Mouse (Mus musculus) hindlimb bud, embryonic 11.5 days (tissue): ENCODE results near the gene Btbd16.

Experiments
- DNase-seq: peaks from one replicate; pipeline ENCODE4 v3.0.0-alpha.2; 2012; ENCODE audit warnings: low read depth, low spot score; ENCODE audit errors: extremely low spot score

Btbd16 gene

GRCm38 (mm10) chr7:130815601-130816000 is 41.7 kb downstream of the Btbd16 start:
- DNase-seq: no peak

GRCm38 (mm10) chr7:130816243-130816642 is 42.4 kb downstream of the Btbd16 start:
- DNase-seq: no peak

GRCm38 (mm10) chr7:130818813-130819212 is 44.9 kb downstream of the Btbd16 start:
- DNase-seq: no peak

GRCm38 (mm10) chr7:130819624-130820023 is 45.8 kb downstream of the Btbd16 start:
- DNase-seq: no peak

- DNase-seq: no peak
These were observed 50.1 kb downstream of the Btbd16 start for GRCm38 (mm10) chr7:130823992-130824391.

GRCm38 (mm10) chr7:130826343-130826742 is 52.5 kb downstream of the Btbd16 start:
- DNase-seq: no peak

- peak; percentile 28 for DNase-seq
These were observed 53.6 kb downstream of the Btbd16 start for GRCm38 (mm10) chr7:130827431-130827830.

- no peak for DNase-seq
These were observed 54.1 kb downstream of the Btbd16 start for GRCm38 (mm10) chr7:130827844-130828403.

- DNase-seq: no peak
These were observed 54.6 kb downstream of the Btbd16 start for GRCm38 (mm10) chr7:130828475-130828874.

- no peak for DNase-seq
These were observed 57.7 kb downstream of the Btbd16 start for GRCm38 (mm10) chr7:130831586-130831985.

GRCm38 (mm10) chr7:130834299-130834698 is 60.4 kb downstream of the Btbd16 start:
- peak; percentile 99 for DNase-seq

GRCm38 (mm10) chr7:130834958-130835861 is 61.3 kb downstream of the Btbd16 start:
- no peak for DNase-seq

GRCm38 (mm10) chr7:130836066-130836465 is 62.2 kb downstream of the Btbd16 start:
- DNase-seq: no peak

- no peak for DNase-seq
These were observed 64.2 kb downstream of the Btbd16 start for GRCm38 (mm10) chr7:130837941-130838657.

- DNase-seq: no peak
These were observed 64.8 kb downstream of the Btbd16 start for GRCm38 (mm10) chr7:130838658-130839025.

- DNase-seq: no peak
These were observed 65.7 kb downstream of the Btbd16 start for GRCm38 (mm10) chr7:130839380-130840100.

- DNase-seq: no peak
These were observed 73.4 kb downstream of the Btbd16 start for GRCm38 (mm10) chr7:130847164-130847718.

GRCm38 (mm10) chr7:130854684-130855292 is 80.9 kb downstream of the Btbd16 start:
- no peak for DNase-seq

GRCm38 (mm10) chr7:130855681-130856080 is 81.8 kb downstream of the Btbd16 start:
- no peak for DNase-seq

- no peak for DNase-seq
These were observed 84.1 kb downstream of the Btbd16 start for GRCm38 (mm10) chr7:130857973-130858372.
